Mouse (Mus musculus): Measurements from ENCODE around the gene Abhd2.

The Abhd2 gene

DNA sequence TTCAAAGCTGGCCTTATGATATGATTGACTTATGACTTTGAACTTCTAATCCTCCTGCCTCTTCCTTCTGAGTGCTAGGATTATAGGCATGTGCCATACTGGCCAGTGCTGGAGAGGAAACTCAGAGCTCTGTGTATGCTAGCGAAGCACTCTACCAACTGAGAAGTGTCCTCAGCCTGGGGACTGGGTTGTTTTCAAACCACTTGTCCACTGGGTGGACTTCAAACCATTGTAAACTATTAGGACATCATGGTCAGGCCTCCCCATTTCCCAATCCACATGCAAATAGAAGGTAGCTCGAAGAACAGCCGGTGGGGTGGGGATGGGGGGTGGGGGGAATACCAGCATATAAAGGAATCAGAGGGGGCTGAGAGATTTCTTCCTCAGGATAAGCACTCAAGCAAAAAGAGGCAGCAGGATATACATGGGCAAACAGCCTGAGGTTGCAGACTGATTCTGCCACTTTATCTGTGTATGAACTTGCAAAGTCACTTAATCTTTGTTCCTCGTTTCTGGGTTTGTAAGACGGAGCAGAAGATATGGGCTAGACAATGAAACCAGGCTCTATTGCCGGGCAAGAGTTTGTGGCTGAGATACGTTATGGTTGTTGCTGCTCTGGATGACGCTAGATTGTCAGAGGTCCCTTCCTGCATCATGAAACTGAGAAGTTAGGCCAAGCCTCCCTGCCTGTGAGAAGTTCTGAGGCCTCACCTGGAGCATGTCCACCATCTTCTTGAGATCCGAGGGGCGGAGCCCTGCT is 103.7 kb downstream of the Abhd2 start:
- DNase-seq (ENCODE audit: low spot score), result no peak

DNA sequence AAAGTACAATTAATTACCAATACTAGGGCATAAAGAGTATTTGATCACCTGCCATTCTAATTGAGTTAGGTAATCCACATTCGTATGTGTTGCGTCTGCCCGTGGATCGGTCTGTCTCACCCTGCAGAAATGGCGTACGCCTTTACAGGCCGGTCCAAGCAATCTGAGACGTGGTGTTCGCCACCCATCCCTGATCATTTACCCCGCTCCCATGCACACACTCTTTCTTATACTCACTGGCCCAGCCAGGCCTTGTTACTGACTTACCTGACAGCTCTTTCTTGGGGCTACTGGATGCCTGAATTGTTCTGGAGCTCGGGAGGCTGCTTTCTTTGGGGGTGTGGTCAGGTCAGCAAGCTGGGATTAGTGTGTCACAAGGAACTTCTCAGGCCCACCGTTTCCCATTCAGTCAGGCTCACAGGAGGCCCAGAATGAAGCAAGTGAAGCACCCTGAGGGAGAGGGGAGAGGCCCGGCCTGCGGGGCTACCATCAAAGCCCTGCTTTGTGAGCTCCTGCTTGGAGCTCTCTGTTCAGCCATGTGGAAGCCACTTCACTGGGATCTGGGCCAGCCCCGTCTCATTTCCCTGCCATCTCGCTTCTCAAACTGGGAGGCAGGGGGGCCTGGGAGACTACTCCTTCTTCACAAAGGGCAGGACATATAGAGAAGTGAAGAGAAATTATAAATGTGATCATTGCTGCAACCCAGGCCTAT is 113.6 kb downstream of the Abhd2 start, which contains the start of gene Rlbp1:
Gene Rlbp1, minus strand, starts transcription at position 627 of the 712 bp plus-strand sequence.
- no peak for DNase-seq (ENCODE audit: low spot score)

DNA sequence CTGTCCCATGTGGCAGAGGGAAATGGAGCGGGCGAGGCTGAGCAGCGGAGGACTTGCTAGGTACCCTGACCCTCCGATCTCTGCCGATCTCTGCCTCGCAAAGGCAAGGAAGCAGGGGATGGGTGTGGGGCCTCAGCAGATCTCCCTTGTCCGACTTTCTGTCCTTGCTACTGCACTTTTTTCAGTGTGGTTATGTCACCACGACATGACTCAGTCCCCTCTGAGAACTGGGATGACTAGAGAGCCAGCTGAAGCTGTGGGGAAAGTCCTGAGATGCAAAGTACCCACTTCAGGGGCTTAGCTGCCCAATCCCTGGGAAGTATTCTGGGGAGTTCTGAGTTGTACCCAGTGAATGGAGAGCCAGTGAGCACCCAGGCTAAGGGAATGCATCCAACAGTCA is 114.1 kb downstream of the Abhd2 start:
- no peak for DNase-seq (ENCODE audit: low spot score)

DNA sequence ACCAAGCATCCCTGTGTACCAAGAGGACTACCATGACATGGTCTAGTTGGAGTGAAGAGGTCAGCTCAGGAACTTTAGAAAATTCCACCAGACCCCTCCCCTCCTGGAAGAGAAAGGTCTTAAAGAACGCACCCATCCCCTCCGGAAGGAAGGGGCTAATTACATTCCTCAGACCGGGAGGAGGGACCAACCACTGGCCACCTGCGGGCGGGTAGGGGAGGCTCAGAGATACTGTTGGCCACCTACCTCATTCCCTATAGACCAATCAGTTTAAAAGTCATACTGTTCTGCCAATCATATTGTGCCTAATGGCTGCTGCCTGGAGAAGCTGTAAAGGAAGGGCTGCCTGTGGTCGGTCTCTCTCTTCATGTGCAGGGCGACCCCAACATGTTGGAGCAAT is 115.0 kb downstream of the Abhd2 start:
- no peak for DNase-seq (ENCODE audit: low spot score)

DNA sequence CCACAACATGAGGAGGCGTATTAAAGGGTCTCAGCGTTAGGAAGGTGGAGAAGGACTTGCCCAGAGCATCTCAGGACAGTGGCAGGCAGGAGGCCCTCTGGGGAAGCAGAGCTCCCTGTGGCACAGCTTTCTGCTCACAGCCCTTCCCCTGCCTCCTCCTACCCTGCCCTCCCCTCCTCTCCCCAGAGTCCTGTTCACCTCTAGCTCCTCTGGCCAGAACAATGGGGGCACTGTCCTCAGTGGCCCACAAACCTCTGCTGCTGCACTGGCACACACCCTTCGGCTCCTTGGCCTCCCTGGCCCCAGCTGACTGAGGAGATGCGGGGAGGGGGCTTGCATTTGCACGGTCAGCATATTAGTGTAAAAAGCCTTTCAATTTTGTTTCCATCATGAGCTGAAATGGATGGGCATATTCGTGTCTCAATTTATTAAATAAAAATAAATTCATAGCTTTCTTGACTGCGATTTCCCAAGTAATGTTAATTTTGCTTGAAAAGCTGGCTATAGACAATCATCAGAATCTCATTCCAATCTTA is 115.7 kb downstream of the Abhd2 start:
- peak; percentile 44 for DNase-seq (ENCODE audit: low spot score)

DNA sequence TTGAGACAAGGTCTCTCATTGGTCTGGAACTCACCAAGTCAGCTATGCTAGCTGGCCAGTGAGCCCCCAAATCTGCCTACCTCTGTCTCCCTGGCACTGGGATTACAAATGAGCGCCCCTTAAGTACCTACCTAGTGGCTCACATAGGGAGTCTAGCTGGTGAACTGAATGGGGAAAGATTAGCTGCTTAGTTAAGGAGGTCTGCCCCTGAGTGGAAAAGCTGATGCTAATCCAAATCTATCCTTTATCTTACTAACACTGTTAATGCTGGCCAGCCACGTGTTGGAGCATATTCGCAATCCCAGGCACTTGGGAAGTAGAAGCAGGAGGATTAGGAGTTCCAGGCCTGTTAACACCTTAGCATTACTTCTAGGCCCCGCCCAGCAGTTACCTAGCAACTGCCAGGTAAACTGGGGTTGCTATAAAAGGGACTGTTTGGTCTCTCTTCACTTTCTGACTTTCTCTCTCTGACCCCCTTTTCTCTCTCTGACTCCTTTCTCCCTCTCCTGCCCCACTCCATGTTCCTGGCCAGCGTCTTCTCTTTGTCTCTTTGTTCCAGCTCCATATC is 117.2 kb downstream of the Abhd2 start:
- no peak for DNase-seq (ENCODE audit: low spot score)

DNA sequence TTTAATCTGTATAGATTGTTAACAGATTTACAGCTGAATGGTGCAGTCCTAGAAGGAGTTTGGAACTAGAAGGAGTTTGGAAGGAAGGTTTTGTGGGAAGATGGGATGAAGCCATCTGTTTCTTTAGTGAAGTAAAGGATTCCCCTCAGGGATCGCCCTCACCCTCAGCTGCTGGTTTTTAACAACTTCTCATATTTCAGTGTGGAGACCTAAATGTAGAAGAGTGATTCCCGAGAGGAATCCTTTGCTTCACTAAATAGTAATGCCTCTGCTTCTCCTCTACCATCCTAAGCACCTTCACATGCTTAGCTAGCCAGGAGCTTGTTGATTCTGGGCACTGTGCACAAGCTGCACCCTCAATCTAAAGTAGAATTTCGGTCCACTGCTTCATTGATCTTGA is 118.5 kb downstream of the Abhd2 start:
- peak; percentile 39 for DNase-seq (ENCODE audit: low spot score)

DNA sequence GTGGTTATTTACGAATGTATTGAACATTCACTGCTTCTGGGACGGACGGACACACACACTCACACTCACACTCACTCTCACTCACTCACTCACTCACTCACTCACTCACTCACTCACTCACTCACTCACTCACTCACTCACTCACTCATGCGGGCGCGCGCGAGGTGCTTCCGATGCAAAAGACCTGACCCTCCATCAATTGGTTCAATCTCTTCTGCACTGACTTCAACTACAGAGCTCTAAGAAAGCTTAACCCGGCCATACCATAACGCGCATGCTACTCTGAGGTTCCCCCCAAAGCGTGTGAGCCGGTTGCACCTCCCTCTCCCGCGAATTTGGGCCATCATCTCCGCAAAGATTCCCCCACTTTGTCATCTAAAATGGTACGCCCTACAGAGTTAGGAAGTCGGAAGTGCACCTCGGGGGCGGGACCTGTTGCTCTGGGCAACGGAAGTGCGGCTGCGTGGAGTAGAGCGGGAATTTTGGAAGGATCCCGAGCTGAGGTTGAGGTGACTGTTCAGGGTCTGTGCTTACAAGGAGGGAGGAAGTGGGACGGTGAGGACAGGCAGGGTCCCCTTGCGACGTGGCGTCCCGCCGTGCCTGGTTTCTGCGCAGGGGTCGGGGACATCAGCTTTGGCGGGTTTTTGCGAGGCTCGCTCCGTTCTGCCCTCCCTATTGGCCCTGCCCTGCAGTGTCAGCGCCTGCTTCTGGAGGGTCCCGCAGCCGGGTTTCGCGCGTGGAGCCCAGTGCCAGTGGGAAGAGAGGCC is 119.1 kb downstream of the Abhd2 start, which contains the start of gene Fanci:
Gene Fanci, plus strand, starts transcription at position 47 of the 767 bp plus-strand sequence.
- DNase-seq (ENCODE audit: low spot score), result peak; percentile 98

DNA sequence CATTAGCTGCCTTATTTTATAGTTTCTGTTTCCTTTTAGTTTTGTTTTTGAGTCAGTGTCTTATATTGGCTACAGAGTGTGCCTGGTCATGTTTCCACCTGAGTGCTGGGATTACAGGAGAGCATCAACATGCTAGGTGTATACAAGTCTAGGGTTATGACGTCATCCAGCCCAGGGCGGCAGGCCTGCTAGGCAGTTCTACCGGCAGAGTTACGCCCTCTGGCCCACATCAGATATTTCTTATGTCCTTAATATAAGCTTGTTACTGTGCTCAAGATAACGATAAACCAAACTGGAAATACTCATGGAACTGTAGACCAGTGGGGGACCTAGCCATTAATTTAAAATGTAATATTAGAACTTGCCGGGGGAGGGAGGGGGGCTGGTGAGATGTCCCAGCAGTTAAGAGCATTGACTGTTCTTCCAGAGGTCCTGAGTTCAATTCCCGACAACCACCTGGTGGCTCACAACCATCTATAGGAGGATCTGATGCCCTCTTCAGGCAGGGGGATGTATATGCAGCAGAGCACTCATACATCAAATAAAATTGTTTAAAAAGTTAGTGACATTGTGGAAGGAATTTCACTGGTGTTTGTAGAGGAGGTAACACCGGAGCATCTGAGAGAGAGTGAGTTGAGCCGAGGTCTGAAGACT is 120.0 kb downstream of the Abhd2 start:
- DNase-seq (ENCODE audit: low spot score), result peak; percentile 42

DNA sequence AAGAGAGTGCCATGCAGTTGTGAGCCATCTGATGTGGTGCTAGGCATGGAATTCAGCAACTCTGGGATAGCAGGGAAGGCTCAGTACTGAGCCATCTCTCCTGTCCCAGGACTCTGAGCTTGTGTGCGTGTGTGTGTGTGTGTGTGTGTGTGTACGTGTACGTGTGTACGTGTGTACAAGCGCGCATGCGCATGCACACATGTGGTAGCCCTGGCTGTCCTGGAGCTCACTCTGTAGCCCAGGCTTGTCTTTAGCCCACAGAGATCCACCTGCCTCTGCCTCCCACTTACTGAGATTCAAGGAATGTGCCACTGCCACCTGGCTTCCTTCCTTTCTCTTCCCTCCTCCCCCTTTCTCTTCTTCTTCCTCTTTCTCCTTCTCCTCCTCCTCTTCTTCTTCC is 120.9 kb downstream of the Abhd2 start:
- no peak for DNase-seq (ENCODE audit: low spot score)

DNA sequence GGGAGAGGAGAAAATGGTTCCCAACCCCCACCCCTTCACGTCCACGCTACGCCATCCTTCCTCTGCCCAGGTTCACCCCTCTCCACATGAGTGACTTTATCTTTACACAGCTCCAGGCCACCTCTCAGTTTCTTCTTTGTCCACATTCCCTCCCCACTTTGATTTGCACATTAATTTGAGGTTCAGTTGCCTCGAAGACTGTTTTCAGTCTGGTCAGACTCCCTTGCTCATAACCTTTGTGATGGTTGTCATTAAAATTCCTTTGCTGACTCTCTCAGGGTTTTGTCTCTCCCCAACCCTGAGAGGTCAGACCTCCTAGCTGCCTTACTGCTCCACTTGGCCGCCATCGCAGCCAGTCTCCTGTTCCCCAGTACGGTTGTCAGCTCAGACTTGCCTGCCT is 121.7 kb downstream of the Abhd2 start:
- DNase-seq (ENCODE audit: low spot score), result no peak

DNA sequence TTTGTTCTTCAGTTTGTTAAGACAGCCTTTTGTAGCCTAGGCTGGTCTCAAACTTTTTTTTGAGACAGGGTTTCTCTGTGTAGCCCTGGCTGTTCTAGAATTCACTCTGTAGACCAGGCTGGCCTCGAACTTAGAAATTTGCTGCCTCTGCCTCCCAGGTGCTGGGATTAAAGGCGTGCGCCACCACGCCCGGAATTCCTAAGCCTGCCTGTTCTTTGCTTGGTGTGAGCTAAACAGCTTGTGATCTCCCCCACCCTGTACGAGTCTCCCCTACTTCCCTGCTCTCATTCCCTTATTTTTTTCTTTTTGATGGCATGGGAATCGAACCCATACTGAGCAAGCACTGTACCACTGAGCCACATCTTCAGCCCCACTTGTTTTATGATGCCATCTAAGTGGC is 122.2 kb downstream of the Abhd2 start:
- no peak for DNase-seq (ENCODE audit: low spot score)

DNA sequence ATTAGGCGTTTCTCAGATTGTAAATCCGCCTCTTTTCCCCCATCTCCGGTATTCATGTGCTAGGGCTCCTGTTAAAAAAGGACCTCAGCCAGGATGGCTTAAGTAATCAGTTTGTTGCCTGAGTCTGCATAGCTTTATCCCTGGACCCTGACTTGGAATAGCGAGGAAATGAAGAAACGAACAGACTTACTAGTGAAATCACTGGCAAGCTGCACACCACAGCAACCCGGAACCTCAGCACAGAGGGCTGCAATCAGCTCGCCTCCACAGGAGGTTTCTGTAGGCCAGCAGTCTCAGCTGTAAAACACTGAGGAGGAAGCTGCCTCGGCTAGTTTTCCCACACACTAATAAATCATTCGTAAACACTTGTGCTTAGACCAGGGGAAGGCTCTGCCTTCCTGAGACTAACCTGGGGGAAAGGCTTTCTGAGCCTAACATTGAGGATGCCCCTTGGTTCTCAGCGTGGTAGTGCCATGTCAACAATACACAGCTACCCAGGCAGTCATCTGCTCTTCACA is 124.5 kb downstream of the Abhd2 start:
- no peak for DNase-seq (ENCODE audit: low spot score)

DNA sequence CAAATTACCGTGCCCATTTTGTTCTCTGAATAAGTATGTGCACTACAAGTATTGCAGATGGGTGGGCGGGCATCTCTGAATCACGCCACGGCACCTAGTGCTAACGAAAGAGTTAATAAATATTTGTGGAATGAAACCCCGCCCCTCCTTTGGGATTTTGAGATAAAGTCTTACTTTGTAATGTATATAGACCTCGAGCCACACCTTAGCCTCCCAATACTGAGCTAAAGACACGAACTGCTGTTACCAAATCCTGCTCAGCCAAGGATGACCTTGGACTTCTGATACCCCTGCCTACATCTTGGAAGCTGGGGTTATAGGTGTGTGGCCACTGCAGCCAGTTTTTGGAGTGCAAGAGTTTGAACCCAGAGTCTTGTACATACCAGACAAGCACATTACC is 125.4 kb downstream of the Abhd2 start:
- DNase-seq (ENCODE audit: low spot score), result no peak

DNA sequence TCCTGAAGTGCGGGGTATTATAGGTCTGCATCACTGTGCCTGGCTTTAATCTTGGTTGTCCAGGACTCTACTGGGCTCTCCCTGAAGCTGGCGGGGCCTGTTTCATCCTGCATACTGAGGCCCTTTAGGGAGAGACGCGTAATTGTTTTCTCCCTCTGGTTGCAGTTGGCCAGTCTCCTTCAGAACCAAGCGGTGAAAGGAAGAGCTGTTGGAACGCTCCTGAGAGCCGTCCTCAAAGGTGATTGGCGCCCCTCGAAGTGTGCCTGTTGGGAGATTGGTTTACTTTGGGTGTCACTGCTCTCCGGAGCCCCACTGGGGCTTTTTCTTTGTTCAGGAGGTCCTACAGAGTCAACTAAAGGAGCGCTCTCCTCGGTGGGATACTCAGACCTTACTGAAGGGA is 126.0 kb downstream of the Abhd2 start:
- DNase-seq (ENCODE audit: low spot score), result no peak

DNA sequence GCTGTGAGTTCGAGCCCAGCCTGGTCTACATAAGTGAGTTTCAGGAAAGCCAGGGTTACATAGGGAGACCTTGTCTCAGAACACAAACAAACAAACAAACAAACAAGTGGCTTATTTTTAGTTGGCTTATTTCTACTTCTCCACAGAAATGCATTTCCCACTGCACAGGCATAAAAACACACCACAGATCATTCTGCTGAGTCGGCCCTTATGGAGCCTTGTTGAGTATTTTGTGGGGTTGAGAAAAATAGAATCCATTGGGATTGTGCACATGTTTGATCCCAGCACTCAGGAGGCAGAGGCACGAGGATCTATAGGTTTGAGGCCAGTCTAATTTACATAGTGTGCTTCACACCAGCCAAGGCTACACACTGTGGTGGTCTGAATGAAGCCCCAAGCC is 127.3 kb downstream of the Abhd2 start:
- DNase-seq (ENCODE audit: low spot score), result no peak

DNA sequence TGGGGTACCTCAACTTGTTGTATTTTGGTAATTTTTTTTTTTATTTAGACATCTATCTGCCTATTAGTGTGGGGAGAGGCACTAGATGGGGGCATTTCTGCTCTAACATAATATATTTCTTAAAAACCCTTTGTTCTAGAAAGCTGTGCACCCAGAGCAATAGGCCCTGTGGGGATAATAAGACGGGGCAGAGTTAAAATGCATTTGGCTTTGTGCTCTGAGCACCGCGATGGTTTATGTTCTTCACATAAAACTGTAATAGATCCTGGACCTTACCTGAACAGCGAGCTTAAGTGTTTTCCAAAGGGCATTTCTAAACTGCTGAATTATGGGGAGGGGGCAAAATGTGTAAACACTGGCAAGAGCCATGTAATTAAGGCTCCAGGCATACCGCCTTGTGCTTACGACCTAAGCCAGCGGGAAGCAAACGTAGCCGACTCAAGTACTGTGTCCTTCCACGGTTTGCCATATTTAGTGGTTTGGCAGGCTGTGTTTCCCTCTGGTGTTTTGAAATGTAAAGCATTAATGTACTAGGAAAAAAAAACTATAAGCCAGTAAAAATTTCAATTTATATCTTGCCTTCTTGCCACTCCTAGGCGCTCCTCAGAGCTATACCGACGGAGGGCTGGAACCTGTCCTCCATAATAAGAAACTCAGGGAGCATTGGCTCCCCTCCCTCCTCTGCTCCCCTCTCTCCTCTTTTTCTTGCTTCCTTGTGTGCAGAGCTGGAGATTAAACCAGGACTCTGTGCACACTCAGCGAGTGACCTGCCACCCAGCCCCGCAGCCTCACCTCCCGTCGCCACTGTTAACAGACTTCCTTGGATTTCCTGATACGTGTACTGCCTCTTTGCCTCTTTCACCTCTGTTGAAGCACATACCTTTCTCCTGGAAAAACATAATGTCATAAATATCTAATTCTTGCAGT is 141.7 kb downstream of the Abhd2 start:
- DNase-seq (ENCODE audit: low spot score), result no peak

Data from embryo, embryonic 10 days (tissue).